Mouse (Mus musculus) forebrain, embryonic 10.5 days (tissue): Measurements from ENCODE around the gene Spata25. TPM values are rescaled to one million over a fixed set of nuclear protein-coding genes. Genes with fewer than 3 reads are reported as not detected.
"Not testable (repeated sequence)": the region's sequence is repeated elsewhere in the genome, so short reads cannot be mapped to it uniquely, and the experiment has no call there.

ENCODE experiments used
- DNase-seq: peaks from one replicate; pipeline ENCODE4 v3.0.0-alpha.2; 2017; ENCODE audit warnings: low spot score; ENCODE audit errors: extremely low spot score
- H3K27ac ChIP-seq: fragments of 300-500 bp; sonication (generic); 2 replicates; pipeline ENCODE4 v1.5.1; 2016; ENCODE audit warnings: mild to moderate bottlenecking
- H3K27me3 ChIP-seq: fragments of 300-500 bp; sonication (generic); 2 replicates; pipeline ENCODE4 v1.6.1; 2016; ENCODE audit warnings: mild to moderate bottlenecking; ENCODE audit not compliant: poor library complexity, severe bottlenecking
- H3K36me3 ChIP-seq: fragments of 300-500 bp; sonication (generic); replicated peaks from 2 replicates; pipeline ENCODE4 v1.6.1; 2016; ENCODE audit warnings: mild to moderate bottlenecking, moderate library complexity
- H3K4me1 ChIP-seq: fragments of 300-500 bp; sonication (generic); 2 replicates; pipeline ENCODE4 v1.6.1; 2016
- H3K4me3 ChIP-seq: fragments of 300-500 bp; sonication (generic); 2 replicates; pipeline ENCODE4 v1.5.1; 2016; ENCODE audit warnings: mild to moderate bottlenecking, moderate library complexity
- H3K9me3 ChIP-seq: fragments of 300-500 bp; sonication (generic); 2 replicates; pipeline ENCODE4 v1.6.1; 2016; ENCODE audit warnings: mild to moderate bottlenecking, moderate library complexity
- WGBS: fragments of 180-500 bp; shearing (Covaris S2); methylation state at CpG from one replicate; pipeline ENCODE4 v1.1.7; 2016; 5-methylcytosine and 5-hydroxymethylcytosine counted together
- polyA plus RNA-seq: library from polyadenylated mRNA; unstranded; fragments of >200 nt; fragmentation: Nextera tagmentation; extraction: Ambion mirVana; gene quantifications from 2 replicates; pipeline ENCODE4 v1.2.1, GENCODE M21; 2016

The Spata25 gene
- polyA plus RNA-seq: 0.19 TPM in 1 of 2 replicates, not detected in the other

DNA sequence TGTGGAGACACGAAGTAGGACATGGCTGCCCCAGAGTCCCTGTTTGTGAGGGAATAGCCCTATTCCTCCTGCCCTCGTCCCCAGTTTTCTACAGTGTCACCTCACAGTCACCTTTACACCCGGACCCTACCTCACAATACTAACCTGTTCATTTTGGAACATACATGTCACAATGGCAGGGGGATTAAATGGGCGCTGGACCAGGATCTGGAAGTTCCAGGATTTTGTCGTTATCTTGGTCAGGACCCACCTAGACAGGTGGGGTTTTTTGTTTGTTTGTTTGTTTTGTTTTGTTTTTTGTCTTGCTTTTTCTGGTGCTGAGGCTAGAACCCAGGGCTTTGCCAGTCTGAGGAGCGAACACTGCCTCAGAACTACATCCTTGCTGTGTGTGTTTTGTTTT lies at the start of gene Spata25:
Gene Spata25 (minus strand): TSS at position 101 of the 400 bp plus-strand sequence.
- no peaks in the 10 kb centered on the region for H3K9me3 ChIP-seq
- DNase-seq: no peak
- H3K4me1 ChIP-seq: peaks cover 25% of the 10 kb centered on the region
- H3K4me3 ChIP-seq: no peak within 1 kb of the TSS
- no peak within 1 kb of the TSS for H3K27ac ChIP-seq
- H3K27me3 ChIP-seq: peaks cover 6% of the 10 kb centered on the region; the same call in 1 of the 2 replicates
- WGBS: 88% methylated on average over 6 of the region's 6 CpGs
- peaks cover 47% of the 10 kb centered on the region for H3K36me3 ChIP-seq

DNA sequence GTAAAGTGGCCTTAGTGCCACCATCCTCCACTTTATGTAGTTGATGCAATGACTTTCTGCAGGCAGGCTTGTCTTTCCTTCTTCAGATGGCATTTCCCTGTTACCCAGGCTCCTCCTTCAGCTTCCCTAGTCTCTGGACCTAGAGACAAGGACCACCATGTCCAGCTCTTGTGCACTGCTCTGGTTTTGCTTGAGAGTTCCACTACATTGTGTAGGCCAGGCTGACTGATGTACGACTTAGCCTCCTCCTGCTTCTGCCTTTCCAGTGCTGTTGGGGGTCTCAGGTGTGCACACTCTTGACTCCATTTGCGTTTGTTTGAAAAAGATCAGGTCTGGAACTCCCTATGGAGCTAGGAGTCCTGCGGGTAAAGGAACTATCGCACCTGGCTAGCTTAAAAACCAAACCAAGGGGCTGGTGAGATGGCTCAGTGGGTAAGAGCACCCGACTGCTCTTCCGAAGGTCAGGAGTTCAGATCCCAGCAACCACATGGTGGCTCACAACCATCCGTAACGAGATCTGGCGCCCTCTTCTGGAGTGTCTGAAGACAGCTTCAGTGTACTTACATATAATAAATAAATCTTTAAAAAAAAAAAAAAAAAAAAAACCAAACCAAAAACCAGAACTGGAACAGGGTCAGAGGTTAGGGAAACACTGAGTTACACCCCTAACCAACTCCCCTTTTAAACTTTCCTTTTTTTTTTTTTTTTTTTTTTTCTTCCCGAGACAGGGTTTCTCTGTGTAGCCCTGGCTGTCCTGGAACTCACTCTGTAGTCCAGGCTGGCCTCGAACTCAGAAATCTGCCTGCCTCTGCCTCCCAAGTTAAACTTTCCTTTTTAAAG lies 49.3 kb upstream of the Spata25 start:
- H3K27ac ChIP-seq: not testable (repeated sequence)
- WGBS: 73% methylated on average over 11 of the region's 11 CpGs
- H3K4me3 ChIP-seq: peak overlapping the region; percentile 94

GRCm38 (mm10) chr2:164875648-164876047 lies 47.3 kb upstream of the Spata25 start:
- DNase-seq: not testable (repeated sequence)

More for the DNA sequence above, 49.3 kb upstream of the Spata25 start:
- not testable (repeated sequence) for H3K36me3 ChIP-seq, H3K9me3 ChIP-seq, DNase-seq, H3K27me3 ChIP-seq
- H3K4me1 ChIP-seq: peaks cover 47% of the 10 kb centered on the region

DNA sequence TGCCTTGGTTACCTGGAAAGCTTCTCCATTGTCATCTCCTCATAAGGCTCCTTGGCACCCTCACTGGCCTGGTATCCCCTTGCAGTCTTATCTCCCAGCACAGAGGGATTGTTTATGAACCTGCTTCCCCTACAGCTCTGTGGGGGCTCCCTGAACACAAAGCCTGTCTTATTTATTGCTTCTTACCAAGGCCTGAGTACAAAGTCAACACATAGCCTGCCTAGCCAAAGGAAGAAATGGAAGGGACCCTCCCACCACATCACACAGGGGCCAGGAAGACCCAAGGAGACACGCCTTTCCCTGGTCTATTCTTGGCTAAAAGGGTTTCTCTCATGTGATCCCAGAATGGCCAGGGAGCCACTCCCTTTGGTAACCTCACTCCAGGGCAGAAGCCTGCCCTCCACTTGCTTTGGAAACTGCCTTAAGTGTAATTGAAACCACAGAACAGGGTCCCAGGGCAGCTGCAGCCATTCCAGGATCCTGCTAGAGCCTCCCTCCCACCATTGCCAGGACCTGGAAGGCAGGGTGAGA lies 46.0 kb upstream of the Spata25 start:
- H3K27ac ChIP-seq: peak overlapping the region; percentile 40; the same call in 1 of the 2 replicates
- WGBS: 44% methylated on average over 1 of the region's 1 CpGs
- no peak for DNase-seq

More at GRCm38 (mm10) chr2:164875648-164876047, 47.3 kb upstream of the Spata25 start:
- not testable (repeated sequence) for H3K9me3 ChIP-seq, H3K4me3 ChIP-seq, H3K27me3 ChIP-seq, H3K27ac ChIP-seq, H3K36me3 ChIP-seq
- H3K4me1 ChIP-seq: peaks cover 39% of the 10 kb centered on the region
- 52% methylated on average over 2 of the region's 2 CpGs for WGBS

GRCm38 (mm10) chr2:164873621-164874020 lies 45.3 kb upstream of the Spata25 start:
- H3K27ac ChIP-seq: no peak overlapping the region
- 77% methylated on average over 3 of the region's 3 CpGs for WGBS
- H3K4me1 ChIP-seq: peaks cover 26% of the 10 kb centered on the region
- no peaks in the 10 kb centered on the region for H3K9me3 ChIP-seq
- DNase-seq: no peak
- peaks cover 9% of the 10 kb centered on the region for H3K36me3 ChIP-seq
- H3K4me3 ChIP-seq: no peak overlapping the region
- H3K27me3 ChIP-seq: no peaks in the 10 kb centered on the region

More for the DNA sequence above, 46.0 kb upstream of the Spata25 start:
- Histone ChIP-seq H3K36me3 (peaks cover 9% of the 10 kb centered on the region), H3K4me1 (peaks cover 32% of the 10 kb centered on the region), H3K27me3 (no peaks in the 10 kb centered on the region), H3K9me3 (no peaks in the 10 kb centered on the region), H3K4me3 (no peak overlapping the region)

- WGBS: 59% methylated on average over 6 of the region's 6 CpGs
Measured at GRCm38 (mm10) chr2:164871602-164872303, 43.4 kb upstream of the Spata25 start.

DNA sequence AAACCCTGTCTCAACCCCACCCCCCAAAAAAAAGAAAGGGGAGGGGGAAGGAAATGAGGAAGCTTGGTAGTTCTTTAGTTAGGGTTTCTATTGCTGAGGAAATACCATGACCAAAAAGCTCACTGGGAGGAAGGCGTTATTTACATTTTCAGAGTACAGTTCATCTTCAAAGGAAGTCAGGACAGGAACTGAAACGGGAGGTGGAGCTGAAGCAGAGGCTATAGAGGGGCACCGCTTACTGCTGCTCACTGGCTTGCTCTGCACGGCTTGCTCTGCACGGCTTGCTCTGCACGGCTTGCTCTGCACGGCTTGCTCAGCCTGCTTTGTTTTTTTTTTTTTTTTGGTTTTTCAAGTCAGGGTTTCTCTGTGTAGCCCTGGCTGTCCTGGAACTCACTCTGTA lies 40.2 kb upstream of the Spata25 start:
- H3K9me3 ChIP-seq: peaks cover 8% of the 10 kb centered on the region; the same call in 1 of the 2 replicates
- no peak for DNase-seq
- H3K36me3 ChIP-seq: no peaks in the 10 kb centered on the region
- H3K27me3 ChIP-seq: no peaks in the 10 kb centered on the region
- no peak overlapping the region for H3K27ac ChIP-seq
- WGBS: 87% methylated on average over 7 of the region's 7 CpGs
- no peaks in the 10 kb centered on the region for H3K4me1 ChIP-seq
- no peak overlapping the region for H3K4me3 ChIP-seq

More at GRCm38 (mm10) chr2:164871602-164872303, 43.4 kb upstream of the Spata25 start:
- Histone ChIP-seq H3K4me1 (peaks cover 13% of the 10 kb centered on the region), H3K27me3 (no peaks in the 10 kb centered on the region), H3K27ac (no peak overlapping the region), H3K36me3 (no peaks in the 10 kb centered on the region), H3K4me3 (no peak overlapping the region), H3K9me3 (peaks cover 8% of the 10 kb centered on the region; the same call in 1 of the 2 replicates)
- DNase-seq: no peak

- no peak for DNase-seq
- 95% methylated on average over 7 of the region's 7 CpGs for WGBS
- no peaks in the 10 kb centered on the region for H3K27me3 ChIP-seq
- no peak overlapping the region for H3K27ac ChIP-seq
- H3K4me3 ChIP-seq: no peak overlapping the region
- no peaks in the 10 kb centered on the region for H3K36me3 ChIP-seq
- H3K9me3 ChIP-seq: peaks cover 8% of the 10 kb centered on the region; the same call in 1 of the 2 replicates
- peaks cover 2% of the 10 kb centered on the region; the same call in 1 of the 2 replicates for H3K4me1 ChIP-seq
Measured at GRCm38 (mm10) chr2:164867566-164867965, 39.2 kb upstream of the Spata25 start.

DNA sequence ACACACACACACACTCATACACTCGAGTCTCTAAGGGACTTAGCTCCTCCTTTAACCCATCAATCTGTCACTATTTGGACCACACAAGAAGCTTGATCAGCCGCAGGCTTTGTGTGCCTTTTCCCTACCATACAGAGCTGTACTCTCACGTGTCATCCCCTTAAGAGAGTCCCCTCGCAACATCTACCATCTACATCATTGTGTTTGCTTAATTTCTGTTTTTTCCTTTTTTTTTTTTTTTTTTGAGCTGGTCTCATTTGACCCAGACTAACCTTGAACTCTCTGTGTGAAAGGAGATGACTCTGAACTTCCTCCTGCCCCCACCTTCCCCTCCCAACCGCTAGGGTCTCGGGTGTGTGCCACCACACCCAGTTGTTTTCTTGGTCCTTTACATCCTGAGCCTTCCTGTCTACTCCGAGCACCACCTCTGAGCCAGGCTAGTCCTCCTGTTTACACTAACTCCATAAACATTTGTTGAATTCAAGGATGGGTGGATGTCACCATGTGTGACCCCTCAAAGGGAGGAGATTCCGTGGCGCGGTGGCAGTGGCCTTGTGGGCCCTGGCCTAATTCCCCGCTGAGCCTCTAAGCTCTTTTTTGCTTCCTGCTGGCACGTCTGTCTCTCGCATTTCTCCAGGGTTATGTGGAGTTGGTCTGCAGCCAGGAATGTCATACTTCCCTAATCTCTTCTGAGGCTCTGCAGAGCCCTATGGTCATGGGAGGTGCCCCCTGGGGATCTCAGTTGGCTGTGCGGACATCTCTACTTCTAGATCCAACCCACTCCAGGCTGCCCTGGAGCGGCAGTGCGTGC lies 38.6 kb upstream of the Spata25 start:
- DNase-seq: no peak
- no peaks in the 10 kb centered on the region for H3K27me3 ChIP-seq
- H3K27ac ChIP-seq: no peak overlapping the region
- no peak overlapping the region for H3K4me3 ChIP-seq
- H3K4me1 ChIP-seq: peaks cover 8% of the 10 kb centered on the region
- H3K36me3 ChIP-seq: no peaks in the 10 kb centered on the region
- WGBS: 75% methylated on average over 16 of the region's 16 CpGs
- H3K9me3 ChIP-seq: peaks cover 8% of the 10 kb centered on the region; the same call in 1 of the 2 replicates

DNA sequence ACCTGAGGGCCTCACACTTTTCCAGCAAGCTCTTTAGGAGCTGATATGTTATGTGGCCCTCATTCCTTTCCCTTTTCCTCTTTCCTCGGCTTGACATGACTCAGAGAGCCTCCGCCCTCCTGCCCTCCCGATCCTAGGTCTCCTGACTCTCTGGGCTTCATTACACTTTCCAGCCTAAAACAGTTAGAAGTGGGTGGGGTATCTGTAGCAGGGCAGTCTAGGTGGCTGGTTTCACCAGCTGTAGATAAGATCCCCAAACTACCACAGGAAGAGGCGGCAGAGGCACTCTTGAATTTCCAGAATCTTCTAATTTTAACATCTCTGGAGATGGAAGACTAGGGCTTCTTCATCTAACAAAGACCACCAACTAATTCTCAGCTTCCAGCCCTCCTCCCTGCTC lies 36.3 kb upstream of the Spata25 start:
- no peak overlapping the region for H3K27ac ChIP-seq
- no peak for DNase-seq
- H3K36me3 ChIP-seq: no peaks in the 10 kb centered on the region
- H3K4me3 ChIP-seq: no peak overlapping the region
- peaks cover 6% of the 10 kb centered on the region for H3K27me3 ChIP-seq
- whole genome bisulfite sequencing: 84% methylated on average over 4 of the region's 4 CpGs
- peaks cover 8% of the 10 kb centered on the region; the same call in 1 of the 2 replicates for H3K9me3 ChIP-seq
- peaks cover 15% of the 10 kb centered on the region for H3K4me1 ChIP-seq

GRCm38 (mm10) chr2:164863411-164863810 lies 35.1 kb upstream of the Spata25 start:
- DNase-seq, H3K9me3 ChIP-seq, H3K36me3 ChIP-seq, H3K4me3 ChIP-seq, H3K27ac ChIP-seq: not testable (repeated sequence)
- Histone ChIP-seq H3K4me1 (peaks cover 25% of the 10 kb centered on the region), H3K27me3 (peaks cover 17% of the 10 kb centered on the region)
- 94% methylated on average over 8 of the region's 9 CpGs for WGBS
